Mouse (Mus musculus): ENCODE measurements around the gene Art2b. TPM values are rescaled to one million over a fixed set of nuclear protein-coding genes. Genes with fewer than 3 reads are reported as not detected.
"Not testable (repeated sequence)": the region's sequence is repeated elsewhere in the genome, so short reads cannot be mapped to it uniquely, and the experiment has no call there.

Gene Art2b
- total and polyA plus RNA-seq, 3 experiments: not detected

DNA sequence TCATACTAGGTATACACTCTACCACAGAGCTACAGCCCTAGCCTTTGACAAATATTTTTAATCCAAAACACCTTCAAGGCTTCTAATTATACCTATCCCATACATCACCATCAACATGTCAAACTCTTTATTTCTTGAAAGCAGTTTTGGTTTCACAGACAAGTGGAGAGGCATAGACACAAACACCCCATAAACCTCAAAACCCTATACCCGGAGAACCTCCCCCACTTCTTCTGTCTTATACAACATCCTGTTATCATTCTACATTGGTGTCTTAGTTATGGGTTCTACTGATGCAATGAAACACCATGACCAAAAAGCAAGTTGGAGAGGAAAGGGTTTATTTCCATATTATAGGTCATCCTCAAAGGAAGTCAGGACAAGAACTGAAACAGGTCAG, 15.0 kb upstream of the Art2b start:
- peaks cover 4% of the 10 kb centered on the region for H3K9me3 ChIP-seq (replicated peaks; ENCODE audit: low read length)

DNA sequence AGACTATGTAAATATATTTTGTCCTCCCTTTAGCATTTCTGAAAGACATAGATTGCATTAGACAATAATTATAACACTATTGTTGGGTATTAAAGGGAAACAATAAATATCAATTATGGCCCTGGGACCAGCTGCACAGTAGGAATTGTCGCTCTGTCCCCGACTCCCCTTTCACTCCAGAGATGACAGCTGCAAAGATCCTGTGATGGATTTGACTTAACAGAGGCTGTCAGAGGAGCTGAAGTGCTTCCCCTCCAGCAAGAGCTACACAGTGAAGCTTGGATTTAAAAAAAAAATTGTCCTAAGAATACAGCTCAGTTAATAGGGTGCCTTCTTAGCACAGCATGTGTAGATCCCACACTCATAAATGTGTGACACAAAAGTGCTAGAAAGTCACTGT, 13.1 kb upstream of the Art2b start:
- DNase-seq (ENCODE audit: extremely low read depth): no peak
- dilution Hi-C loops (cut with MboI; ENCODE audit: extremely low pct_ligation_motif_present, extremely low pct_unique_long_range_greater_than_20kb, low sequenced_read_pairs) (no loop called here), in situ Hi-C loops (cut with MboI; ENCODE audit: low pct_ligation_motif_present, low pct_unique_long_range_greater_than_20kb, low sequenced_read_pairs) (no loop called here)
- no peak for TF ChIP-seq CTCF (conservative IDR thresholded peaks at IDR 0.05 in 1 of 2, IDR thresholded peaks at IDR 0.05 in 1 of 2; ENCODE audit: low read depth in 2 of 2, low read length in 2 of 2)
- TF ChIP-seq MAFK (IDR thresholded peaks at IDR 0.05; ENCODE audit: insufficient replicate concordance, low read length): no peak
- TF ChIP-seq ZNF384 (IDR thresholded peaks at IDR 0.05; ENCODE audit: low read depth, low read length): no peak
- no peak for TF ChIP-seq ELF1 (IDR thresholded peaks at IDR 0.05; ENCODE audit: low read depth, low read length)
- Histone ChIP-seq H3K79me2 (replicated peaks; ENCODE audit: control insufficient read depth, extremely low read depth, insufficient read depth, poor library complexity, severe bottlenecking) (no peaks in the 10 kb centered on the region), H3K4me3 (replicated peaks in 1 of 3; ENCODE audit: low read depth in 2 of 3, low read length in 2 of 3, poor library complexity in 1 of 3) (no peak overlapping the region), H3K9ac (ENCODE audit: insufficient read depth, low read depth) (no peak overlapping the region), H3K27ac (ENCODE audit: insufficient read depth, low read depth) (no peak overlapping the region), H3K27me3 (replicated peaks) (peaks cover 36% of the 10 kb centered on the region), H3K9me3 (replicated peaks; ENCODE audit: low read length) (peaks cover 4% of the 10 kb centered on the region), H3K4me1 (ENCODE audit: control insufficient read depth in 1 of 2, insufficient read depth in 2 of 2) (no peaks in the 10 kb centered on the region), H3K36me3 (replicated peaks in 1 of 2; ENCODE audit: control insufficient read depth in 1 of 2, insufficient read depth in 1 of 2, low read length in 1 of 2) (no peaks in the 10 kb centered on the region), H3K4me2 (ENCODE audit: insufficient read depth, low read depth, poor library complexity, severe bottlenecking) (no peak overlapping the region)

More for the DNA sequence above, 15.0 kb upstream of the Art2b start:
- TF ChIP-seq USF2 (conservative IDR thresholded peaks at IDR 0.05; ENCODE audit: low read depth, low read length): no peak
- TF ChIP-seq CTCF (conservative IDR thresholded peaks at IDR 0.05 in 1 of 2, IDR thresholded peaks at IDR 0.05 in 1 of 2; ENCODE audit: low read depth in 2 of 2, low read length in 2 of 2): no peak
- dilution Hi-C loops (cut with MboI; ENCODE audit: extremely low pct_ligation_motif_present, extremely low pct_unique_long_range_greater_than_20kb, low sequenced_read_pairs) (no loop called here), in situ Hi-C loops (cut with MboI; ENCODE audit: low pct_ligation_motif_present, low pct_unique_long_range_greater_than_20kb, low sequenced_read_pairs) (no loop called here)
- Histone ChIP-seq H3K79me2 (replicated peaks; ENCODE audit: control insufficient read depth, extremely low read depth, insufficient read depth, poor library complexity, severe bottlenecking) (no peaks in the 10 kb centered on the region), H3K27me3 (replicated peaks) (peaks cover 25% of the 10 kb centered on the region), H3K36me3 (replicated peaks in 1 of 2; ENCODE audit: control insufficient read depth in 1 of 2, insufficient read depth in 1 of 2, low read length in 1 of 2) (no peaks in the 10 kb centered on the region), H3K4me2 (ENCODE audit: insufficient read depth, low read depth, poor library complexity, severe bottlenecking) (no peak overlapping the region), H3K4me3 (replicated peaks in 1 of 3; ENCODE audit: low read depth in 2 of 3, low read length in 2 of 3, poor library complexity in 1 of 3) (no peak overlapping the region), H3K27ac (ENCODE audit: insufficient read depth, low read depth) (no peak overlapping the region), H3K4me1 (ENCODE audit: control insufficient read depth in 1 of 2, insufficient read depth in 2 of 2) (no peaks in the 10 kb centered on the region), H3K9ac (ENCODE audit: insufficient read depth, low read depth) (no peak overlapping the region)
- DNase-seq (ENCODE audit: extremely low read depth): no peak

DNA sequence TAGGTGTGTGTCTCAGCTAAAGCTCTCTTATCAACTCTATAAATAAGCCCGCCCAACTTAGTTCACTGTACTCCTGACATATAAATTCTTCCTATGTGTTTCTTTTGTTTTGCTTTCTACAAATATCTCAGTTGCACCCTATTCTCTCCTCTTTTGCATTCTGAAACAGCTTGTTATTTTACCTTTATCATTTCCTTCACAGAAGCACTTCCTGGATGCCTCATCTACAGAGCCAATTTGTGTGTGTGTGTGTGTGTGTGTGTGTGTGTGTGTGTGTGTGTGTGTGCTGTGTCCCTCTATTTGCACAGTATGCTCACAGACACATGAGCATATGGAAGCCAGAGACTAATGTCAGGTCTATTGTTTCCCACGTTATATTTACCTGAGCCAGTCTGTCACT, 9.6 kb upstream of the Art2b start:
- DNase-seq (ENCODE audit: extremely low read depth): no peak
- Histone ChIP-seq H3K79me2 (replicated peaks; ENCODE audit: control insufficient read depth, extremely low read depth, insufficient read depth, poor library complexity, severe bottlenecking) (no peaks in the 10 kb centered on the region), H3K9me3 (replicated peaks; ENCODE audit: low read length) (peaks cover 3% of the 10 kb centered on the region), H3K36me3 (replicated peaks in 1 of 2; ENCODE audit: control insufficient read depth in 1 of 2, insufficient read depth in 1 of 2, low read length in 1 of 2) (no peaks in the 10 kb centered on the region), H3K9ac (ENCODE audit: insufficient read depth, low read depth) (no peak overlapping the region), H3K27ac (ENCODE audit: insufficient read depth, low read depth) (no peak overlapping the region), H3K27me3 (replicated peaks) (peaks cover 34% of the 10 kb centered on the region), H3K4me1 (ENCODE audit: control insufficient read depth in 1 of 2, insufficient read depth in 2 of 2) (no peaks in the 10 kb centered on the region), H3K4me3 (replicated peaks in 1 of 3; ENCODE audit: low read depth in 2 of 3, low read length in 2 of 3, poor library complexity in 1 of 3) (no peak overlapping the region), H3K4me2 (ENCODE audit: insufficient read depth, low read depth, poor library complexity, severe bottlenecking) (no peak overlapping the region)
- in situ Hi-C loops (cut with MboI; ENCODE audit: low pct_ligation_motif_present, low pct_unique_long_range_greater_than_20kb, low sequenced_read_pairs): no loop called here
- TF ChIP-seq CHD2 (IDR thresholded peaks at IDR 0.05; ENCODE audit: low read length) (no peak), SMC3 (IDR thresholded peaks at IDR 0.05; ENCODE audit: low read depth, low read length) (no peak)
- dilution Hi-C loops (cut with MboI; ENCODE audit: extremely low pct_ligation_motif_present, extremely low pct_unique_long_range_greater_than_20kb, low sequenced_read_pairs): no loop called here

DNA sequence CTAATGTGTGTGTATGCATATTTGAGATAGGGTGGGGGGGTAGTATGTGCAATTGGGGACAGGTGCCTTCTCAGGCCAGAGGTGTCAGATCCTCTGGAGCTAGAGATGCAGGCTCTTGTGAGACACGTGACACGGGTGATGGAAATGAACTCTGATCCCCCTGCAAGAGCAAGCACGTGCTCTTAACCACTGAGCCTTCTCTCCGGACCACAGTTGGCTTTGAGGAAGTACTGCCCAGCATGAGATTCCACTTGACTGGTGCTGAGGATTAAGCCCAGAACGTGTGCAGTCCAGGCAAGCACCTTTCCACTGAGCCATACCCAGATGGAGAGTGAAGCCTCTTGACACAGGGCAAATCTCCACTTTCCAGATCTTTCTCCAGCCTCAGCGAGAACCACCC, 1.1 kb downstream of the Art2b start:
- H3K79me2 ChIP-seq (replicated peaks; ENCODE audit: control insufficient read depth, extremely low read depth, insufficient read depth, poor library complexity, severe bottlenecking); H3K4me3 ChIP-seq (replicated peaks in 1 of 3; ENCODE audit: low read depth in 2 of 3, low read length in 2 of 3, poor library complexity in 1 of 3); DNase-seq (ENCODE audit: extremely low read depth); H3K4me2 ChIP-seq (ENCODE audit: insufficient read depth, low read depth, poor library complexity, severe bottlenecking); H3K27ac ChIP-seq (ENCODE audit: insufficient read depth, low read depth); H3K4me1 ChIP-seq (ENCODE audit: control insufficient read depth in 1 of 2, insufficient read depth in 2 of 2); dilution Hi-C loops (cut with MboI; ENCODE audit: extremely low pct_ligation_motif_present, extremely low pct_unique_long_range_greater_than_20kb, low sequenced_read_pairs); in situ Hi-C loops (cut with MboI; ENCODE audit: low pct_ligation_motif_present, low pct_unique_long_range_greater_than_20kb, low sequenced_read_pairs); H3K36me3 ChIP-seq (replicated peaks in 1 of 2; ENCODE audit: control insufficient read depth in 1 of 2, insufficient read depth in 1 of 2, low read length in 1 of 2); H3K9me3 ChIP-seq (replicated peaks; ENCODE audit: low read length); H3K9ac ChIP-seq (ENCODE audit: insufficient read depth, low read depth): not testable (repeated sequence)
- H3K27me3 ChIP-seq (replicated peaks): peaks cover 18% of the 10 kb centered on the region
- TF ChIP-seq BHLHE40 (IDR thresholded peaks at IDR 0.05; ENCODE audit: low read depth, low read length): peak; percentile 50; the same call in 1 of the 2 replicates
